Mouse (Mus musculus) megakaryocyte, embryonic 14.5 days (primary cell): ENCODE measurements around the gene Ppp1r9a.

Experiments
- FLI1 ChIP-seq: IDR thresholded peaks from 2 replicates; pipeline ENCODE4 v1.6.1; 2012; ENCODE audit warnings: low read length, inconsistent platforms, mixed read lengths
- GATA1 ChIP-seq: IDR thresholded peaks from 3 replicates; pipeline ENCODE4 v1.6.1; 2012; ENCODE audit warnings: mixed read lengths, low read length, inconsistent platforms, borderline replicate concordance

DNA sequence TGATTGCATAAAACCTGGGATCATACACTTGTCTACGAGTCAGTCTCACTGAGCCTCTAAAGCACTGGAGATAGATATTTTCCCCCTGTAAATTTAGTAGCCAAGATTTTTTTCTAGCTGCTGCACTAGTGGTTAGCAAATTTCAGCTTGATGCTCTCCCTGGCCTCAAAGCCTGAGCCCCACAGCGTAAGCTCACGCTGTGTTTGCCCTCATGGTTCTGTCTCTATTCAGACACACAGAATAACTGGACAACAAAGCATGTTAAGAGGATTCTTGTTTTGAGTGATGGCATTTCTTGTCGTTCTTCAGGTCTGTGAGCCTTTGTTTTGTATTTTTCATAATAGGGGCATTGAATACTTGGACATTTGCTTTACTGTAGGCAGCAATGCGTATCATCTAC is 177.4 kb downstream of the Ppp1r9a start:
- TF ChIP-seq GATA1 (no peak), FLI1 (no peak)
